Mouse (Mus musculus): ENCODE data around the gene Abcf2.

Abcf2 gene

DNA sequence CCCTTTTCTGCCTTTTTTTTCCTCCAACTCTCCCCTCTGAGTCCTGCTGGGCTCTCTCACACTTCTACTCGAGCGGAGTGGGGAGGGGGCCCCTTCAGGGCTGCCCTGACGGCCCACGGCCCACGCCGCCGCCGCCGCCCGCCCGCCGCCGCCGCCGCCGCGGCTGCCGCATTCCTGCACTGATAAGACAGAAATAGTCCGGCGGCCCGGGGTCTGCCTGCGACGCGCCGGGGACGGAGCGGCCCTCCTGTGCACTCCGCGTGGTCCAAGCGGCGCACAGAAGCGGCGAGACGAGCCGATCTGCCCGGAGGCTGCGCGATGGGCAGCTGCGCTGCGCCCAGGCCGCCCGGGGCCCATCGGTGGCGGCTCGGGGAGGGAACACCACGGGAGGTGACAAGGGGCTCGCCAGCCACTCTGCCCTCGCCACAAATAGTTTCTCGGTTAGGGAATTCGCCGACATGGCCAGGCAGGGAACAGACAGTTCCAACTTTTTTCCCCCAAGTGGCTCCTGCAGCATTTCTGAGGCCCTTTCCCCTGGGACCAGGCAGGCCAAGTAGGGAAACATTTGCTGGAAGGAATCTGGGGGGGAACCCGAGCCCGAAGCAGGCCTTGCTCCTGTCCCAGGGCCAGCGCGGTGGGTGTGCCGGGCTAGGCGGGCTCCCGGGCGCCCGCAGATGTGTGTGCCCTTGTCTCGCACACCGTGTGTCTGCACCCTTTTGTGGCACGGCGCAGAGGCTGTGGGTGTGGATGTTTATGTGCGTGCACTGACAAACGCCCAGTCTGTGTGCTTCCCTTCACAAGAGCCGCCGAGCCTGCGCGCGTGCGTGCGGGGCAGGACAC lies 24.9 kb upstream of the Abcf2 start:
- peak; percentile 89 for DNase-seq

DNA sequence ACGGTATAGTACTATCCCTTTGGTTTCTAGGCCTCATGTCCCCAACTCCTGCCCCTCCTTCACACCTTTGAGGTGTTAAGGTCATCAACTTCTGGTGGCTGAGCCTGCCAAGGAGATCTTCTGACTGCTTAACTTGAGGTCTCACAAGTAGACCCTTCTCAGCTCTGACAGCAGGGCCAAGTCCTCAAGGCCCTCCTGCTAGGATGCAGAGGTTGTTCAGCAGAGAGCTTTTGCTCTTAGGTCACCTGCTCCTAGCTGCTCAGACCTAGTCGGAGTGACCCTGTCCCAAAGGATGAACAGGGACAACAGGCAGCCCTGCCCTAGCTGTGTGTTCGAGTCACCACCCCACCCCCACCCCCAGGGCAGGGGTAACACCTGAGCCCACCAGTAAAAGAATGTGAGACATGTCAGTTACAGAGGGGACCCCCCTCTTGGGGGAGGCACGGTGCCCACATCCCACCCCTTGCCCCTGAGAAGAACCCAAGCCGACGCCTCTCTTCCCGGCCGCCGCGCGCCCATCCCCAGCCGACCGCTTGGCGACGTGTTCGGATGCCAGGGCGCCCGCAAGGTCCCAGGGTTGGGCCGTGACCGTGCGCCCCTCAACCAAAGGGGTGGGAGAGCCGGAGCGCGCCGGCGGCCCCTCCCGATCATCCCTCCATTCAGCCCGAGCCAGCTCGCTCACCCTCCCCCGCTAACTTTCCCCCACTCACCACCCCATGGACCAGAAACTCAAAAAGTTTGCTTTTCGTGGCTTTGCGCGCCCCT lies 24.0 kb upstream of the Abcf2 start:
- peak; percentile 64 for DNase-seq

GRCm38 (mm10) chr5:24600236-24600635 lies 23.0 kb upstream of the Abcf2 start:
- no peak for DNase-seq

DNA sequence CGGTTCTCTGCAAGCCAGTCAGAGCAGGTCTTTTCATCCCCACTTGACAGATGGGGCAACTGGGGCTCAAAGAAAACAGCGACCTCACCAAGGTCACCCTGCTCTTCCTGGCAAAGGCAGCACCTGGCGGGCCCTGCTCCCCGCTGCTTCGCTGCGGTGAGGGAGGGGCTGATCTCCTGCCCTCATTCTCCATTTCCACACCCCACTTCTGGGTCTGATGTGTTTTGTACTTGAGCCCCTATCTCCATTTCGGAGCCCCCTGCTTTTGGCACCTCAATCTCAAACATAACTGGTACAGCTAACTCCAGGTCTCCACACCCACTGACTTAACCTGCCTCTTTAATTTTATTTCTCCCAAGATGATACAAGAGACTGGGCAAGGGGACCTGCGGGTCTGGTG lies 21.9 kb upstream of the Abcf2 start:
- DNase-seq = no peak

GRCm38 (mm10) chr5:24598570-24599006 lies 21.3 kb upstream of the Abcf2 start:
- DNase-seq = peak; percentile 82

GRCm38 (mm10) chr5:24597901-24598569 lies 20.8 kb upstream of the Abcf2 start:
- DNase-seq = peak; percentile 22

DNA sequence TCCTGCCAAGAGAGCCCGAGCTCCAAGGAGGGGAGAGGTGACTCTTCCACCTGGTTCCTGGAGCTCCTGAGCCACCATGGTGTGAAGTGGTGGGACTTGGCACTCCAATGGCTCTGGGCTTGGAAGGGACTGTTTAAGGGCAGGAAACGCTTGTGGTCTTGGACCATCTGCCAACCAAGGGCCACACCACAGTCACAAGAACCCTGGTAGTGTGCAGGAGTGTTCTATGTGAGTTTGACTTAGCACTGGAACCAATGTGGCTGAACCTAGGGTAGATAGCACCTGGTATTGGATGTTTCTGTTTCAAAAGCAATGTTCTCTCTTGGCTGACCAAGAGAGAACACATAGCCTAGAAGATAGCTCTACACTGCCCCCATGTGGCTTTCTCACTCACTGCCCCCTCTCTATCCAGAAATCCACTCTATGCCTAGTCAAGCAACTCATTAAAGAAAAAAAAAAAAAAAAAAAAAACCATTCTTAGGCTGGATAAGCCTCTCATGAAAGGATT lies 20.0 kb upstream of the Abcf2 start:
- DNase-seq = peak; percentile 88

DNA sequence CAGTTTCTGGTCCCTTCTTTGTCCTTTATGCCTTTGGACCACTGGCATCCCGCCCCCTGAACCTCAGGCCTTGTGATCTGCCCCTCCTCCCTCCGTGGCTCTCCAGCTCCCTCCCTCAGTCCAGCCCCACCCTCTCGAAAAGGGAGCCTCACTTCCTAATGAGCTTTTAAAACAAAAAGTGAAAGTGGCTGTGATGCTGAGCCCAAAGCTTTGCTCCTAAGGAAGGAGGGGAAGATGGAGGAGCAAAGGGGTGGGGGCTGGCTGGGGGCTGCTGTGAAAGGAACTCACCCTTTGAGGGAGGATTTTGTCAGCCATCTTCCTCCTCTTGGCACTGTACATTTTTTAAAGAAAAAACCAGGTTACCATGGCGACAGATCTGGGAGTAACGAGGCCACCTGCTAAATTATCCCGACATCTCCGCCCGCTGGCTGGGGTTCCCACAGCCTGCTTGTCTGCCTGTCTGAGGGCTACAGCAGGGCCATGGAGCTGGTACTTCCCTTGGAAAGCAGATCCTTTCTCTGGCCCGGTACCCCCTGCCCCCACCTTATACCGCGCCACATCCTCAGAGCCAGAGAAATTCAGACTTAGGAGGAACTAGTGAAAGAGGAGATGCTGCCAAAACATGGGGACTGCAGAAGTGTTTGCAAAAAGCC lies 19.4 kb upstream of the Abcf2 start:
- peak; percentile 50 for DNase-seq

DNA sequence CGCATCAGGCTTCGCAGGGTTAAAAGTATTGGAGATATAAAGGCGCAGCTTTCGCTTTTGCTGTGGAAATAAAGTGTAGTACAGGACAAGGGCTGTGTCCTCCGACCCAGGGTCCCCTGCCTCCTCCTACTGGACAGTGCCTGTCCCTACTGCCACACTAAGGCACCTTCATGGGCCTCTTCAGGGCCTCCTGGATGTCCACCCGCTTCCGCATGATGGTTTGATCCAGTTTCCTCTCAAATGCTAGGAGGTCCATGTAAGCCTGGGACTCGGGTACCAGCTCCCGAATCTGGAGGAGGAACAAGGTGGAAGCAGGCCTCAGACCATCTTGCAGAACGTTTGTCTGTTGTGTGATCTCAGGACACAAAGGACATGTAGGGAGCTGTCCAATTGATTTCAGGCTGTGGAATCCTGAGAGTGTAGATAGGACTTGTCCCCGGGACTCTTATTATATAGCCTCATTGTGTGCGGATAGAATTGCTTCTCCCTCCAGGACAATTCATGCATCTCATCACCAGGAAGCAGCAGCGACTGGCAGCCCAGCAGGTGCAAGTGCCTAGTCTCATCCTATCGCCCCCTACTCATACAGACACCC lies 18.6 kb upstream of the Abcf2 start:
- no peak for DNase-seq

DNA sequence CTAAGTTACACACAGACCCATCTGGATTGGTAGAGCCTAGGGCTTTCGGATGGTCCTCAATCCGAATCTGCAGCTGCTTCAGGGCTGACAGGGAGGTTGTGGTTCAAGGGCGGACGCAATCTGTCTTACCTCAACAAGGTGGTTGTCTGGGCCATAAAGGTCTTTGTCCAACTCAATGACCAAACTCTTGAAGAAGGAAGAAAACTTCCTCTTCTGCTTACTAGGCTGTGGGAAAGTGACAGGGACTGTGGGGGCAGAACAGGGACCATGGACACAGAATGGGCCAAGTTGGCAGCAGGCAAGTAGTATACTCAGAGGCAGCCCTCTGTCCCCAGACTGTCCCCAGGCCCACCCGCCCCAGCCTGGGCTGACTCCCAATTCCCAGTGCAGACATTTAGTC lies 18.0 kb upstream of the Abcf2 start:
- DNase-seq = no peak

GRCm38 (mm10) chr5:24594346-24594745 lies 17.1 kb upstream of the Abcf2 start:
- no peak for DNase-seq

DNA sequence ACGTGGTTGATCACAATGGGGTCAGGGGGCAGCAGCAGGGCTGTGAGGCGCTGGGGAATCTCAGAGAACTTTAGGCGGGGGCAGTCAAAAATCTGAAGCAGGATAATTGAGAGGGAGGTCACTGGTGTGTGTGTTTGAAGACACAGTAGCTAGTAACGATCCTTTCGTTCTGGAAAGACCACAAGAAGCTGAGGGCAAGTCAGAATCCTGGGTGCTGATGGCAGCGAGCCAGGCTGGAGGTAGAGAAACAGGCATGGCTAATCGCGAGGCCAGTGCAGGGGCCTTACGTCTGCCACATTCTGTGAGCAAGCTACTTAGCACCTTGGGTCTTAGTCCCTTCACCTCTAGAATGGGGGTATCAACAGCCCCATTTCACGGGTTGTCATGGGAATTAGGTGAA lies 16.7 kb upstream of the Abcf2 start:
- no peak for DNase-seq

DNA sequence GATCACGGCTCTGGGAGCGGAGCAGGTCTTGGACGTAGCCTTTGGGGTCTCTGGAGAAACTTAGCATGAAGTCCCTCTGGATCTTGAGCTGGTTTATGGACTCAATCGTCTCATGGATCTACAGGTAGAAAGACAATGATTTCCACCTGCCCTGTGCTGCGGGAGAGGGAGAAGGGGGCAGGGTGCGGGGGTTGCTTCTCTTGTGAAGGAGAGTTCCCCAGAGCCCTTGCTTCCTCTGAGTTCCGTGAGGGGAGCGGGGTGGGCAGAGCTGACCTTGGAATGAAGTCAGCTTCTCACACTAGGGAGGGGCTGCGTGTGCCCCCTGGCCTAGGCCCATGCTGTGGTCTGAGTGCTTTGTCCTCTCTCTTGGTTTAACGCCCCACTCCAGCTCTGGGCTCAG lies 16.0 kb upstream of the Abcf2 start:
- DNase-seq = no peak

- peak; percentile 47 for DNase-seq
Observed at GRCm38 (mm10) chr5:24592471-24593160, 15.3 kb upstream of the Abcf2 start.

DNA sequence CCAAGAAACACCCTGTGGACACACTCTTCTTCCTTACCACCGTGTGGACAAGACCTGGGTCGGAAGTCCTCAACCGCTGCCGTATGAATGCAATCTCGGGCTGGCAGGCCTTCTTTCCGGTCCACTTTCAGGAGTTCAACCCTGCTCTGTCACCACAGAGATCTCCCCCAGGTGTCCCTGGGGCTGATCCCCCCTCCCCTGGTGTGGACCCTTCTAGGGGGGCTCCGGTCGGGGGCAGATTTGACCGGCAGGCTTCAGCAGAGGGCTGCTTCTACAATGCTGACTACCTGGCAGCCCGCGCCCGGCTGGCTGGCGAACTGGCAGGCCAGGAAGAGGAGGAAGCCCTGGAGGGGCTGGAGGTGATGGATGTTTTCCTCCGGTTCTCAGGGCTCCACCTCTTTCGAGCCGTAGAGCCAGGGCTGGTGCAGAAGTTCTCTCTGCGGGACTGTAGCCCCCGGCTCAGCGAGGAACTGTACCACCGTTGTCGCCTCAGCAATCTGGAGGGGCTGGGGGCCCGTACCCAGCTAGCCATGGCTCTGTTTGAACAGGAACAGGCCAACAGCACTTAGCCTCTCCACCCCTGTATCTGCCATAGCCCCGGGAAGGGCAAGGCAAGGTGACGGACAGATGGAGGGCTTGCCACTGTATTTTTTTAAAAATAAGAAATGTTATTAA lies 14.7 kb upstream of the Abcf2 start:
- peak; percentile 68 for DNase-seq

DNA sequence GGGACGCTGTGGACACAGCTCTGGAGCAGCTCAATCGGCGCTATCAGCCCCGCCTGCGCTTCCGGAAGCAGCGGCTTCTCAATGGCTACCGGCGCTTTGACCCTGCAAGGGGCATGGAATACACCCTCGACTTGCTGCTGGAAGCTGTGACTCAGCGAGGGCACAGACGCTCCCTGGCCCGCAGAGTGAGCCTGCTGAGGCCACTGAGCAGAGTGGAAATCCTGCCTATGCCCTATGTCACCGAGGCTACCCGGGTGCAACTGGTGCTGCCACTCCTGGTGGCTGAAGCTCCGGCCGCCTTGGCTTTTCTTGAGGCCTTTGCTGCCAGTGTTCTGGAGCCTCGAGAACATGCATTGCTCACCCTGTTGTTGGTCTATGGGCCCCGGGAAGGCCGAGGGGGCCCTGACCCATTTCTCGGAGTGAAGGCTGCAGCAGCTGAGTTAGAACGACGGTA lies 14.0 kb upstream of the Abcf2 start:
- peak; percentile 62 for DNase-seq

DNA sequence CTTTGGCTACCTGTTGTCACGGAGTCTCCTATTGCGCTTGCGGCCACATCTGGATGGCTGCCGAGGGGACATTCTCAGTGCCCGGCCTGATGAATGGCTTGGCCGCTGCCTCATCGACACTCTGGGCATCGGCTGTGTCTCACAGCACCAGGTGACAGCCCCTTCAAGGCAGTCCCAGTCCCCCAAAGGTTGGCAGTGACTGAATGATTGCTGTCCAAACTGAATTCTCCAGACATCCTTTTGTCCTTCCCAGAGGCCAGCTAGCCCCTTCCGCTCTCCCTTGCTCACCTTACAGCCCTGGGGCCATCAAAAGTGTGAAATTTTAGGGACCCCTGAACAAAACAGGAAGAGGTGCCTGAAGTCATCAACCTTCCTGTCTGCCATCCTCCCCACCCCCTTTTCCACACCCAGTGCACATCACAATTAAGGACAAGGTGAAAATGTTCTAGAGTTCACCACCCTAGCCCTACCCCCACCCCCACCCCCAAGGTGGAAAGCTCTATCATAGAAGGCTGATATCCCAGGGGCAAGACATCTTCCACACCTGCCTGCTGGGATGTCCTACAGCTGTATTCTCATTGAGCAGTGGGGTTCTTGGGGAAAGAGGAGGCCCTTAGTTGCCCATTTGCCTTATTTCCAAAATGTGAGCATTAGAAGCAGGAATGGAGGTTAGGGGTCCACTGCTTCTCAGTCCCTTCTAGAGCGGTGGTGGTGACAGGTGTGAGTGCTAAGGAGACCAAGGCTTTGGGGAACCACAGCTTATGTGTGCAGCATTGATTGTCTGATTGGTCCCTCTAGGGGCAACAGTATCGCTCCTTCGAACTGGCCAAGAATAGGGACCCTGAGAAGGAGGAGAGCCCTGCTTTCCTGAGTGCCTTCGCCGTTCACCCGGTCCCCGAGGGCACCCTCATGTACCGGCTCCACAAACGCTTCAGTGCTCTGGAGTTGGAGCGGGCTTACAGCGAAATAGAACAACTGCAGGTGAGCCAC lies 12.5 kb upstream of the Abcf2 start:
- DNase-seq = no peak

GRCm38 (mm10) chr5:24587200-24587577 lies 9.9 kb upstream of the Abcf2 start:
- no peak for DNase-seq

DNA sequence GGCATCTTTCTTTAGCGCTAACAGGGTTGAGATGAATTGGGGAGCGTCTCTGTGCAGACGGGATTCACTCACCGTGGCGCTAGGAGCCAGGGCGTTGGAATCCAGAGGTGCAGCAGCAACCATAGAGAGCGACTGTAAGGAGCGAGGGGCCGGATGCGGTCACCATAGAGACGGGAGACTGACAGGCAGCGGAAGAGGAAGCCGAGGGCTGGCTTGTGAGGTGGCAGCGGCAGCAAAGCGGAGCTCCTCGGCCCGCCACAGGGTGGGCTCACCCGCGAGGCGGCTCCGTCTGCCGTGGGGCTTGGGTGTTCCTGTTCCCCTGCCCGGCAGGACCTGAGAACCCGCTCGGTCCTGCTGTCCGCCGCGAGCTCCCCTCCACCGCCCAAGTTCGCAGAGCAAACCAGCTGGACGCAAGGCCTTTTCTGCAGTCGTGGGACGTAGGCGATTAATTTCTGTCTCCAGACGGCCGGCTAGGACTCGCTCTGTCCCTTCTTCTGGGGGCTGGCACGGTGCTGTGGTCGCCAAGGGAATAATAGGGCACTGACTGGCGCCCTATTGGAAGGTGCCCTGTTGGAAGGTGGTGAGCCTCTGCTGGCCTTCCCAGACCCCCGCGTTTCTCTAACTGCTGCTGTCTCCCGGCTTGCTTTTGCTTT lies 9.4 kb upstream of the Abcf2 start, which contains the start of gene Chpf2:
Gene Chpf2 (plus strand): TSS at position 195 of the 653 bp plus-strand sequence.
- DNase-seq = peak; percentile 92

Measured in kidney, postnatal 10 days (tissue).